Mouse (Mus musculus): Measurements from ENCODE around the gene Tyw3.
"Not testable (repeated sequence)": the region's sequence is repeated elsewhere in the genome, so short reads cannot be mapped to it uniquely, and the experiment has no call there.

Tyw3 gene

GRCm38 (mm10) chr3:154596934-154597554 is at the start of gene Tyw3:
TSS of gene Tyw3 (minus strand) at chr3:154597104.
- peak; percentile 97 for DNase-seq

DNA sequence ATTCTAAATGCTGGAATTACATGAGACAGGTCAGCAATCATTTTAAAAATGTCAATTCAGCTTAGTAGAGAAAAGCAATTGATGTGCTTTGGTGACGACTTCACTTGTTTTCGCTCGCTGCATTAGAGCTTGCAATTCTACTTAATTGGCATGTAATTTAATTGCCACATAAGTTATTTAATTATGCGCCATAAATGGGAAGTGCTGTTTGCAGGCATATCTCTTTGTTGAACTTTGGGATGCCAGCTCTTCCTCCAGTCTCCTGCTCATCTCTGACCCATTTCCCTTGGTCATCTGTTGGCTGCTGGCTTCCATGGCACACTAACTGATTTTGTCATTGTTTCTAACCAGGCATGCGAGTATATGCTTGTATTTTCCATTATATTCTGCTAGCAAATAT is 36.2 kb upstream of the Tyw3 start:
- no peak for DNase-seq

GRCm38 (mm10) chr3:154631281-154631680 is 34.4 kb upstream of the Tyw3 start:
- not testable (repeated sequence) for DNase-seq

GRCm38 (mm10) chr3:154628284-154628683 is 31.4 kb upstream of the Tyw3 start:
- no peak for DNase-seq

DNA sequence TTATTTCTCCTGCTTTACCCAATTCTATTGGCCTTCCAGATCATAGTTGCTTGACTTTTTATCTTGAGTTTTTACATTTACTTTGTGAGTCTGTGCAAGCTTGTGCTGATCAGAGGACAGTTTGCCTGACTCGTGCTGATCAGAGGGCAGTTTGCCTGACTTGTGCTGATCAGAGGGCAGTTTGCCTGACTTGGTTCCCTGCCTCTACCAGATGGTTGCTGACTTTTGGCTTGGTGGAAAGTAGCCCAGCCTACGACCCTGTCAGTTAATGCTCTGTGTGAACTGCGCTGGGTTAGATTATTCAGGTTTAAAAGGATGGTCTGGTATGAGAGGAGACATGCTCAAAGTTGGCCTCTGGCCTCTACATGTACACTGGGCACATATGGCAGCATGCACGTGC is 19.2 kb upstream of the Tyw3 start:
- DNase-seq: no peak

GRCm38 (mm10) chr3:154615304-154615703 is 18.4 kb upstream of the Tyw3 start:
- DNase-seq: no peak

GRCm38 (mm10) chr3:154614771-154615170 is 17.9 kb upstream of the Tyw3 start:
- no peak for DNase-seq

DNA sequence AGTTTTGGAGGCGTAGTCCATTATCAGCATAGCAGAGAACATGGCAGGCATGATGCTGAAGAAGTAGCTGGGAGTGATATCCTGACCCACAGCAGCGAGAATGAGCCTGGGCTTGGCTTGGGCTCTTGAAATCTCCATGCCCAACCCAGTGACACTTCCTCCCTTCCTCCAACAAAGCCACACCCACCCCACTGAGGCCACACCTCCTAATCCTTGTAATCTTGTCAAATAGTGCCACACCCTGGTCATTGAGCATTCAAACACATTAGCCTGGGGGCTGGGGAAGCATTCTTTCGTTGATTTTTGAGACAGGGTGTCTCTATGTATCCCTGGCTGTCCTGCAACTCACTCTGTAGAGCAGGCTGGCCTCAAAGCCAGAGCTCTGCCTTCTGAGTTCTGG is 15.0 kb upstream of the Tyw3 start:
- DNase-seq: no peak

DNA sequence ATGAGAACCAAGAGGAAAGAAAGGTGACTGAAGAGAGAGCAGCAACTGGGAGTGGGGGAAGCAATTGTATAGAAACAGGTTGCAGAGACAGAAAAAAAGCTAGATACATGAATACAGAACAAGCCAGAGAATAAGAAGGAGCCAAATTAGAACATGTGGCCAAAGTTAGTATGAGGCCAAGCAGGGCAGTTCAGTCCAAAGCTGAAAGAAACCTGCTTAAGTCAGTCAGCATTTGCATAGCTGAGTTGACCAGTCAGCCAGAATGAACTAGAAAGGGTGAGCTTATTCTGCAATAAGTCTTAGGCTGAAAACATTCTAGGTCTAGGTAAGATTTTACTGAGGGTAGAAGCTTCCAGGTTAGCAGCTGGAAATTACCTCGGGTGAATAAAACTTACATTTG is 11.0 kb upstream of the Tyw3 start:
- no peak for DNase-seq

GRCm38 (mm10) chr3:154604871-154605270 is 8.0 kb upstream of the Tyw3 start:
- no peak for DNase-seq

- DNase-seq: no peak
These were observed 5.2 kb upstream of the Tyw3 start for GRCm38 (mm10) chr3:154602141-154602540.

DNA sequence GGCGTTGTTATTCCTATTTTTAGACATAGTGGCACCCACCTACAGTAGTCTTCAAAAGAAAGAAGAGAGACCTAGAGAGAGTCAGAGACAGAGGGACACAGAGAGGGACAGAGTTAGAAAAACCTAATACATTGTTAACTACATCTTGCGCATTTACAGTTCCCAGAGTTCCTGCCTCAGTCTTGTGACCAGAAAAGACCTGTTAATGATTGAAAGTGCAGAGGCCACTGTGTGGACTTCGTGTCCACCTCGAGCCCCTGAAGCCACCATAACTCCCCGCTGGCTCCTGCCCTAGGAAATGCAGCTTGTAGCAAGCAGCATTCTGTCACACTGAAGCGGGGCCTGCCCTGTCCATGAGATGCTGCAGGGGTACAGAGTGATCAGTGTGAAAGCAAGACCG is 657 bp upstream of the Tyw3 start:
- DNase-seq: peak; percentile 16

- peak; percentile 92 for DNase-seq
These were observed 393 bp downstream of the Tyw3 start, which contains the start of gene Cryz for GRCm38 (mm10) chr3:154596488-154596933. TSS of gene Cryz (plus strand) at chr3:154596711.

GRCm38 (mm10) chr3:154594156-154594555 is 2.7 kb downstream of the Tyw3 start:
- DNase-seq: no peak

DNA sequence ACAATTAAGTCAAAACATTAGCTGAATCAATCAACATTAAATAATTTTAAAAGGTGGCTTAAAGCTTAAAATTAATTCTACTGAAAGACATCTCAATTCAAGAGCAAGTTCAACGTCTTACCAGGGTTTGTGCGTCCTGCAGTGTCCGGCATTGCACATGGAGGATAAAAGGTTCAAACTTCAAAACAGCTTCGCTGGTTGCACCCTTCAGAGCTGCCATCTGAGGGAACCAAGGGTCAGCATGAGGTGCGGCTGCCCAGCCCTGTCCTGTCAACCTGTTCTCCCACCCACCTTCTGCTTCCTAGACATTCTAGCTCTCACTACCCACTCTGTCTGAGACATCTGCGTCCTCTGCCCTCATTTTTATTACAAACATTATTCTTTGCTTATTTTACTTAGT is 3.3 kb downstream of the Tyw3 start:
- no peak for DNase-seq

- no peak for DNase-seq
These were observed 5.3 kb downstream of the Tyw3 start for GRCm38 (mm10) chr3:154591621-154592020.

- no peak for DNase-seq
These were observed 5.9 kb downstream of the Tyw3 start for GRCm38 (mm10) chr3:154590971-154591370.

DNA sequence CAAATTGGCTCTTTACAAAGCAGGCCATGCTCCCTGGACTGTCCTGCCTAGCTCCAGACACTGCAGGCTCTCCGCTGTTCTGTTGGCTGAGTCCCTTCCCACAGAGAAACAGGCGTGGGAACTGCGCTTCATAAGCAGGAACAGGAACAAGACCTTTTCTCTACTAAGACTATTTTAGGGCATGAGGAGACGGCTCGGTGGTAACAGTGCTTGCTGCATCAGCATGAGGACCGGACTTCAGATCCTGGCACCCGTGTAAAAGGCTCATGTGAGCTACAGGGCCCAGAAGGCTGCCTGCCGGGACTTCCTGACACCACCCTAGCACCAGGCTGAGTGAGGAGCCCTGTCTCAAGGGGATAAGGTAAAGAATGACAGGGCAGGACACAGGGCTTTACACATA is 12.6 kb downstream of the Tyw3 start:
- no peak for DNase-seq

GRCm38 (mm10) chr3:154577895-154578294 is 19.0 kb downstream of the Tyw3 start:
- DNase-seq: no peak

- DNase-seq: no peak
These were observed 23.2 kb downstream of the Tyw3 start for GRCm38 (mm10) chr3:154573666-154574065.

- peak; percentile 63 for DNase-seq
These were observed 24.4 kb downstream of the Tyw3 start for GRCm38 (mm10) chr3:154572341-154572972.

- DNase-seq: no peak
These were observed 26.1 kb downstream of the Tyw3 start for GRCm38 (mm10) chr3:154570786-154571185.

DNA sequence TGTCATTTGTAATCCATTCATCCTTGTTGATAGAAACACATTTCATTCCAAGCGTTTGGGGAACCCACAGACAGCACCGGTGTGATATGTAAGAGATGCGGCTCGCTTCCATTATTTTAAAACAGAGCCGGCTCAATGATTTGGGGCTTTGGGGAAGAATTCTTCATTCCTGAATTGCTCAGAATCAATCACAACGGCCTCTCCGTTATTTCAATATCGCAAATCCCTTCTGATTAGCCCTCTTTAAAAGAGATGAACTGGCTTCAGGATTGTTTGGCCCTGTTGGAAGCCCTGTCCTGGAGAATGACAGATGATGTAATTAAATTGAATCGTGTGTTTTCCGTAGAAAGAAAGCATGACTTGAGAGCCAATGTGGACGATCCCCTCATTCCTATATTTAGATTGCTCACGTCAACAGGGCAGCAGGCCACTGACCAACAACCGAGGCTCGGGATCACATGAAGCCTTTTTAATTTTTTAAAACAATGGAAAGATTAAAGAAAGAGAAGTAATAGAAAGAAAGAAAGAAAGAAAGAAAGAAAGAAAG is 26.8 kb downstream of the Tyw3 start:
- DNase-seq: no peak

- no peak for DNase-seq
These were observed 31.5 kb downstream of the Tyw3 start for GRCm38 (mm10) chr3:154565437-154565836.

DNA sequence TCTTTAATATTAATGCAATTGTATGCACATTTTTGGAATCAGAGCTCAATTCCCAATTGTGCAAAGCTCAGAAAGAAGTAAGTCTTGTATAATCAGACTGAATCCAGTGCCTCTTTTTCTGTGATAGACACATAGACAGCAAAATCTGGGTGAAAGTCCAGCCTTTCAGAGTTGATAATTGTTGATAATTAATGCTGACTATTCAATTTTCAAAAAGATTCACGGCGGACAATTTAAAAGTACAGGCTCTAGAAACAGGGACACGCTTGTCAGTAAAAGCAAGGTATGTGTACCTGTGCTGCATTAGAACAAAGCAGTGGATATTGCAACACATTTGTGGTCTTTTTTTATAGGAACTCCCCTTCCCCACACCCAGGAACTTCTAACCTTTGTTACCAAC is 34.7 kb downstream of the Tyw3 start:
- DNase-seq: no peak

Data from thymus, postnatal 14 days (tissue).